Mouse (Mus musculus) midbrain, embryonic 12.5 days (tissue): ENCODE measurements around the gene Enox1. TPM values are rescaled to one million over a fixed set of nuclear protein-coding genes. Genes with fewer than 3 reads are reported as not detected.

Source experiments
- ATAC-seq: fragments of 200-750 bp; cut with Nextera tagmentation; 2 replicates; pipeline ENCODE4 v1.8.0; 2017; ENCODE audit warnings: low read depth, moderate TSS enrichment, moderate library complexity; ENCODE audit not compliant: low FRiP score
- H3K27ac ChIP-seq: fragments of 300-500 bp; sonication (generic); replicated peaks from 2 replicates; pipeline ENCODE4 v1.5.1; 2016; ENCODE audit warnings: mild to moderate bottlenecking
- H3K27me3 ChIP-seq: fragments of 300-500 bp; sonication (generic); 2 replicates; pipeline ENCODE4 v1.6.1; 2016; ENCODE audit warnings: mild to moderate bottlenecking
- H3K36me3 ChIP-seq: fragments of 300-500 bp; sonication (generic); 2 replicates; pipeline ENCODE4 v1.6.1; 2016
- H3K4me1 ChIP-seq: fragments of 300-500 bp; sonication (generic); 2 replicates; pipeline ENCODE4 v1.6.1; 2016
- H3K4me2 ChIP-seq: fragments of 300-500 bp; sonication (generic); replicated peaks from 2 replicates; pipeline ENCODE4 v1.6.1; 2016; ENCODE audit warnings: mild to moderate bottlenecking, moderate library complexity
- H3K4me3 ChIP-seq: fragments of 300-500 bp; sonication (generic); 2 replicates; pipeline ENCODE4 v1.5.1; 2016; ENCODE audit warnings: mild to moderate bottlenecking
- H3K9ac ChIP-seq: fragments of 300-500 bp; sonication (generic); replicated peaks from 2 replicates; pipeline ENCODE4 v1.6.1; 2016; ENCODE audit warnings: mild to moderate bottlenecking, moderate library complexity
- H3K9me3 ChIP-seq: fragments of 300-500 bp; sonication (generic); 2 replicates; pipeline ENCODE4 v1.6.1; 2016; ENCODE audit warnings: mild to moderate bottlenecking
- WGBS: fragments of 180-500 bp; shearing (Covaris S2); methylation state at CpG from one replicate; pipeline ENCODE4 v1.1.7; 2016; 5-methylcytosine and 5-hydroxymethylcytosine counted together
- polyA plus RNA-seq: library from polyadenylated mRNA; unstranded; fragments of >200 nt; fragmentation: Nextera tagmentation; extraction: Ambion mirVana; gene quantifications from 2 replicates; pipeline ENCODE4 v1.2.1, GENCODE M21; 2016

Enox1 gene
- polyA plus RNA-seq, 1 experiment from 2014 or later: 35.1 TPM

- WGBS: 66% methylated on average over 4 of the region's 4 CpGs
- Histone ChIP-seq H3K4me3 (no peak overlapping the region), H3K4me1 (peaks cover 22% of the 10 kb centered on the region), H3K9me3 (no peaks in the 10 kb centered on the region), H3K9ac (no peak overlapping the region), H3K27me3 (0 out of 2 replicates have a peak, but pooled peaks cover 4% of the 10 kb centered on the region), H3K27ac (no peak overlapping the region), H3K36me3 (no peaks in the 10 kb centered on the region), H3K4me2 (no peak overlapping the region)
- ATAC-seq: no peak
Measured at GRCm38 (mm10) chr14:77621473-77622264, 465.1 kb downstream of the Enox1 start.

DNA sequence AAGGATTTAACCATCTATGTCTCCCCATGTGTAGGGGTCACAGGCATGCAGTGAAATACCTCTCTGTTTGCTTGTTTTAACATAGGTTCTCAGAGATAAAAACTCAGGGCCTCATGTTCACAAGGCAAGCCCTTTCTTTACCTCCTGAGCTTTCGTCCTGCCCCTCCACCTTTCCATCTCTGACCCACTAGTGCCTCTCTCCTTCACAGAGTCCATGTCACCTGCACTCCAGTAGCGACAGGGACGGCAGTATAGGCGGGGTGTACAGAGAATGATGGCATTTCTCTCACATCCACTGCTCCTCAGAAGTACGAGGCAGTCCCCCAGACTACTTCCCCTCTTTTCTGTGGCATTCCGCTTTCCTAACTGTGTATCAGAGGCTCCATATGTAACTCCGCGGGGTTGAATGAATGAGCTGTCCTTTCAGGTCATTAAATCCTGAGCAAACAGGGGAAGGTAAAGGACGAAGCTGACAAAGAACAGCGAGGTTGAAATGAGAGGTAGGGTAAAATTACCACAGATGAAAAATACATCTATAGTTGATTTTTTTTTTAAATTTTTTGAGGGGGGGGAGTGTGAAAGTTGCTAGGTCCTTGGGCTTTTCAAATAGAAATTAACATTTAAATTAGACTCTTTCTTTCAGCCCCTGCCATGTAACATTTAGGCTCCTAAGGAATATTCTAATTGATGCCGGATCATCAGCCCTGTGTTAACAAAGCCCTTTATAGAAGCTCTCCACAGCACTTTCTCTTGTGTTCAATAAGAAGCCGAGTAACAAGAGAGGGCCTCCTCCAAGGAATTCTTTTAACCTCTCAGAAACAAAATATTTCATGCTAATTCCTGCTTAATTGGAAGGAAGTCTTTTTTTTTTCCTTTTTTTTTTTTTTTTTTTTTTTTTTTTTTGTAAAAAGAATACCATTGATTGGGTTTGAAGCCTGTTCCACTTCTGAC is 470.3 kb downstream of the Enox1 start:
- 26% methylated on average over 12 of the region's 12 CpGs for WGBS
- no peak overlapping the region for H3K4me2 ChIP-seq
- peak; percentile 71 for ATAC-seq
- peak overlapping the region; percentile 54 for H3K27ac ChIP-seq
- H3K27me3 ChIP-seq: peaks cover 33% of the 10 kb centered on the region
- no peak overlapping the region for H3K9ac ChIP-seq
- no peak overlapping the region for H3K4me3 ChIP-seq
- H3K4me1 ChIP-seq: peaks cover 34% of the 10 kb centered on the region
- H3K9me3 ChIP-seq: no peaks in the 10 kb centered on the region
- no peaks in the 10 kb centered on the region for H3K36me3 ChIP-seq

- H3K4me3 ChIP-seq: no peak overlapping the region
- ATAC-seq: no peak
- H3K36me3 ChIP-seq: no peaks in the 10 kb centered on the region
- H3K27ac ChIP-seq: peak overlapping the region; percentile 50; the same call in 1 of the 2 replicates
- no peak overlapping the region for H3K4me2 ChIP-seq
- H3K27me3 ChIP-seq: peaks cover 40% of the 10 kb centered on the region
- 75% methylated on average over 10 of the region's 10 CpGs for WGBS
- no peak overlapping the region for H3K9ac ChIP-seq
- H3K9me3 ChIP-seq: no peaks in the 10 kb centered on the region
- peaks cover 50% of the 10 kb centered on the region for H3K4me1 ChIP-seq
Measured at GRCm38 (mm10) chr14:77632466-77633171, 476.1 kb downstream of the Enox1 start.

- ATAC-seq: no peak
- no peaks in the 10 kb centered on the region; the same call in 1 of the 2 replicates for H3K36me3 ChIP-seq
- no peak overlapping the region for H3K4me2 ChIP-seq
- H3K27ac ChIP-seq: 0 out of 2 replicates have a peak overlapping the region, but pooled peaks have one; percentile 6
- H3K27me3 ChIP-seq: peaks cover 40% of the 10 kb centered on the region
- no peak overlapping the region for H3K4me3 ChIP-seq
- H3K9me3 ChIP-seq: no peaks in the 10 kb centered on the region
- peaks cover 47% of the 10 kb centered on the region for H3K4me1 ChIP-seq
- WGBS: 47% methylated on average over 2 of the region's 2 CpGs
- no peak overlapping the region for H3K9ac ChIP-seq
Measured at GRCm38 (mm10) chr14:77633172-77633542, 476.6 kb downstream of the Enox1 start.

DNA sequence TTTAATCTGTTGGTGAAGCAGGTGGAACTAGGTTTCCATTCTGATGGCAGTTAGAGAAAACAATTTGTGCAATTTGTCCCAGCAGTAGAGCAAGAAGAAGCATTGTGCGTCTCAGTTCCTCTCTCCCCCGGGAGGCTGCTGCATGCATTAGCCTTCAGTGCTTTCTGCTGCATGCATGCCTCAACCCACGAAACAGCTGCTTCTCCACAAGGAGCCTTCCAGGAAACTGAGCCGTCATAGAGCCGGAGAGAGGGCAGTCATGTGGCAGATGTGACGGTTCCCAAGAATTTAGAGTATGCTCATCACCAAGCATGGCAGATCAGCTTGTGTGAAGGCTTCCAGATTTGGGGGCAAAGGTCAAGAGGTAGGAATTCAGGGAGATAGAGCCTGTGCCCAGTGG is 480.4 kb downstream of the Enox1 start:
- 25% methylated on average over 6 of the region's 6 CpGs for WGBS
- ATAC-seq: 0 out of 2 replicates have a peak, but pooled peaks have one; percentile 45
- Histone ChIP-seq H3K36me3 (no peaks in the 10 kb centered on the region; the same call in 1 of the 2 replicates), H3K4me2 (no peak overlapping the region), H3K27ac (no peak overlapping the region), H3K4me3 (no peak overlapping the region), H3K4me1 (peaks cover 31% of the 10 kb centered on the region), H3K27me3 (peaks cover 6% of the 10 kb centered on the region; the same call in 1 of the 2 replicates), H3K9ac (no peak overlapping the region), H3K9me3 (no peaks in the 10 kb centered on the region)

DNA sequence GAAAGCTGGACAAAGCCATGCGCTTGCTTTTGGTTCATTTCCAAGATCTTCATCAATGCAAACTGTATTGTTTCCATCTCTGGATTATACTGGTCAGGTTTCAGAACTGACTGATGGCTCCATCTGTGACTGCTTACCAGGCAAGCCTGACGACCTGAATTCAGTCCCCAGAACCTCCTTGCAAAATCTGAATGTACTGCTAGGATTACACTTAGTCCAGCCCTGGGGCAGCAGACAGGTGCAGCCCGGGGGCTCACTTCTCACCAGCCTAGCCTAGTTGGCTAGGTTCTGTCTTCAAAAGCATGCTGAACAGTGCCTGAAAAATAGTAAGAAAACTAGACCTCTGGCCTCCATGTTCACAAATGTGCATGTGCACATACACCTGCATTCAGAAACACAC is 481.6 kb downstream of the Enox1 start:
- no peak overlapping the region for H3K27ac ChIP-seq
- no peaks in the 10 kb centered on the region for H3K9me3 ChIP-seq
- H3K9ac ChIP-seq: no peak overlapping the region
- H3K4me3 ChIP-seq: no peak overlapping the region
- ATAC-seq: no peak
- no peak overlapping the region for H3K4me2 ChIP-seq
- no peaks in the 10 kb centered on the region; the same call in 1 of the 2 replicates for H3K27me3 ChIP-seq
- 83% methylated on average over 3 of the region's 3 CpGs for WGBS
- no peaks in the 10 kb centered on the region; the same call in 1 of the 2 replicates for H3K36me3 ChIP-seq
- H3K4me1 ChIP-seq: peaks cover 20% of the 10 kb centered on the region

- H3K27ac ChIP-seq: no peak overlapping the region
- no peak overlapping the region for H3K4me2 ChIP-seq
- H3K9me3 ChIP-seq: no peaks in the 10 kb centered on the region
- ATAC-seq: no peak
- H3K9ac ChIP-seq: no peak overlapping the region
- H3K27me3 ChIP-seq: no peaks in the 10 kb centered on the region; the same call in 1 of the 2 replicates
- peaks cover 15% of the 10 kb centered on the region for H3K4me1 ChIP-seq
- 78% methylated on average over 3 of the region's 3 CpGs for WGBS
- H3K4me3 ChIP-seq: no peak overlapping the region
- no peaks in the 10 kb centered on the region; the same call in 1 of the 2 replicates for H3K36me3 ChIP-seq
Measured at GRCm38 (mm10) chr14:77638616-77639015, 482.1 kb downstream of the Enox1 start.

- Histone ChIP-seq H3K9ac (no peak overlapping the region), H3K4me1 (peaks cover 13% of the 10 kb centered on the region), H3K4me3 (no peak overlapping the region), H3K27ac (no peak overlapping the region), H3K4me2 (no peak overlapping the region), H3K9me3 (no peaks in the 10 kb centered on the region), H3K27me3 (no peaks in the 10 kb centered on the region; the same call in 1 of the 2 replicates), H3K36me3 (no peaks in the 10 kb centered on the region; the same call in 1 of the 2 replicates)
- WGBS: 60% methylated on average over 2 of the region's 2 CpGs
- no peak for ATAC-seq
Measured at GRCm38 (mm10) chr14:77639586-77639985, 483.0 kb downstream of the Enox1 start.

DNA sequence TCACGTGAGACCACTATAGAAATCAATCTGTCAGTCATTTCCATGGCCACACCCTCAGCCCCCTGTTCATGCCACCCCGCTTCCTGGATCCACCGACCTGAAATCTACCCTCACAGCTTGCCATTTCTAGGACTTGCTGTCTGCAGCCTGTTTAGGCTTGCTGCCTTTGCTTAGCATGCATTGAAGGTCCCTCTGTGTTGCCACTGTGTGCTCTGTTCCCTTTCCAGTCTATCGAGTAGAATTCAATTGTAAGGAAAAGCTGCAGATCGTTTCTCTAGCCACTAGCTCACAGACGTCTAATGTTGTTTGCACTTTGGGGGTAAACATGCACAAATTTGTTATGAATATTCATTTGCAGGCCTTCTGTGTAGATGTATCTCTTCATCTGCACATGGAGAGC is 485.8 kb downstream of the Enox1 start:
- Histone ChIP-seq H3K36me3 (no peaks in the 10 kb centered on the region; the same call in 1 of the 2 replicates), H3K27ac (no peak overlapping the region), H3K4me2 (no peak overlapping the region), H3K9me3 (no peaks in the 10 kb centered on the region), H3K9ac (no peak overlapping the region), H3K4me3 (no peak overlapping the region), H3K4me1 (no peaks in the 10 kb centered on the region), H3K27me3 (no peaks in the 10 kb centered on the region; the same call in 1 of the 2 replicates)
- ATAC-seq: no peak
- 82% methylated on average over 6 of the region's 6 CpGs for WGBS

GRCm38 (mm10) chr14:77646196-77646595 is 489.6 kb downstream of the Enox1 start:
- Histone ChIP-seq H3K4me3 (no peak overlapping the region), H3K9ac (no peak overlapping the region), H3K9me3 (no peaks in the 10 kb centered on the region), H3K27ac (no peak overlapping the region), H3K27me3 (no peaks in the 10 kb centered on the region), H3K4me2 (no peak overlapping the region), H3K4me1 (peaks cover 10% of the 10 kb centered on the region; the same call in 1 of the 2 replicates), H3K36me3 (no peaks in the 10 kb centered on the region)
- WGBS: 85% methylated on average over 2 of the region's 2 CpGs
- no peak for ATAC-seq

DNA sequence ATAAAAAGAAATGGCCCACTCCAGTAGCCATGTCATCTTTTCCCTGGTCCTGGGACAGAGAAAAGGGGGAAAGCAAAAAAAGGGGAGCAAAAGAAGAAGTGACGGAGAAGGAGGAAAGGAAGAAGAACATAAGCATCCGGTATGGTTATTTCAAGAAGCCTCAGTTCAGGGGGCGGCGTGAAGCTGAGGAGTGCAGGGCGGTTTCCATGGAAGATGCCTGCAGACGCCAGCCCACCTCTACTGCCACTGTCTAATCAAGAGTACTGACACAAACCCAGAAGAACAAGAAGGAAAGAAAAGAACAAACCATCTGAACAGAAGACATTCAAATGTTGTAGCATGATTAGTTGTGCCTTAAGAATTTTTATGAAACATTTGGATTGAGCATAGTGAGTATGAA is 490.5 kb downstream of the Enox1 start:
- H3K4me3 ChIP-seq: no peak overlapping the region
- no peak overlapping the region for H3K9ac ChIP-seq
- no peak overlapping the region for H3K4me2 ChIP-seq
- no peaks in the 10 kb centered on the region for H3K36me3 ChIP-seq
- 89% methylated on average over 6 of the region's 6 CpGs for WGBS
- H3K27me3 ChIP-seq: no peaks in the 10 kb centered on the region
- ATAC-seq: no peak
- peaks cover 10% of the 10 kb centered on the region; the same call in 1 of the 2 replicates for H3K4me1 ChIP-seq
- no peak overlapping the region for H3K27ac ChIP-seq
- no peaks in the 10 kb centered on the region for H3K9me3 ChIP-seq
